9 mouse cellular contexts compared by ENCODE assay signal in genomic region chr11:101626649-101626994, GRCm38 (mm10). TPM values are rescaled to one million over a fixed set of nuclear protein-coding genes. Genes with fewer than 3 reads are reported as not detected.
DNase-seq lines count a peak whose midpoint lies in the region; ATAC-seq lines count a peak whose summit lies in the region.
"Had no signal": no experiment of that assay in that cellular context is flagged by ENCODE, and none has a peak within 500 bp of the region (broad histone marks: within the 10 kb centered on the region; RNA-seq: fewer than 3 reads in every experiment).

No protein-coding gene starts in this region.

- peak overlapping the region; percentile 69 for H3K9ac ChIP-seq in heart, embryonic 15.5 days
- H3K9ac ChIP-seq in hindbrain, embryonic 15.5 days, result peak overlapping the region; percentile 50
- peak overlapping the region; percentile 60 for H3K9ac ChIP-seq in midbrain, embryonic 13.5 days (replicated peaks)

- no peak for DNase-seq in heart, adult 8-10 months (ENCODE audit: low spot score)
- no peak for DNase-seq in frontal cortex, postnatal 36 days (ENCODE audit: low spot score in 2 of 2)
- DNase-seq in thymus, postnatal 10 days (ENCODE audit: low spot score in 2 of 2), result no peak
- DNase-seq in embryo, embryonic 11 days, result no peak

- peaks cover 9% of the 10 kb centered on the region for H3K4me1 ChIP-seq in heart, embryonic 15.5 days (replicated peaks)
- H3K4me1 ChIP-seq in brown adipose tissue, adult 24 weeks (ENCODE audit: control insufficient read depth, insufficient read depth, insufficient read length, low read length), result no peaks in the 10 kb centered on the region
- H3K4me1 ChIP-seq in hindbrain, embryonic 15.5 days (replicated peaks), result peaks cover 6% of the 10 kb centered on the region; the same call in 1 of the 2 replicates
- H3K4me1 ChIP-seq in midbrain, embryonic 13.5 days (replicated peaks), result peaks cover 16% of the 10 kb centered on the region

- H3K27me3 ChIP-seq in heart, embryonic 15.5 days, result no peaks in the 10 kb centered on the region
- H3K27me3 ChIP-seq in hindbrain, embryonic 15.5 days, result no peaks in the 10 kb centered on the region
- H3K27me3 ChIP-seq in midbrain, embryonic 13.5 days, result no peaks in the 10 kb centered on the region

- WGBS in heart, embryonic 15.5 days, result 3% methylated on average over 8 of the region's 8 CpGs
- 5% methylated on average over 8 of the region's 8 CpGs for WGBS in hindbrain, embryonic 15.5 days
- WGBS in midbrain, embryonic 13.5 days, result 5% methylated on average over 8 of the region's 8 CpGs

- H3K4me3 ChIP-seq in heart, embryonic 15.5 days, result peak overlapping the region; percentile 69
- peak overlapping the region; percentile 69 for H3K4me3 ChIP-seq in brown adipose tissue, adult 24 weeks (ENCODE audit: insufficient read depth, low read depth, low read length)
- H3K4me3 ChIP-seq in hindbrain, embryonic 15.5 days, result peak overlapping the region; percentile 50
- H3K4me3 ChIP-seq in midbrain, embryonic 13.5 days (replicated peaks), result peak overlapping the region; percentile 36

- H3K4me2 ChIP-seq in heart, embryonic 15.5 days, result peak overlapping the region; percentile 89
- H3K4me2 ChIP-seq in hindbrain, embryonic 15.5 days, result peak overlapping the region; percentile 89
- H3K4me2 ChIP-seq in midbrain, embryonic 13.5 days (replicated peaks), result peak overlapping the region; percentile 92

- no peaks in the 10 kb centered on the region; the same call in 1 of the 2 replicates for H3K36me3 ChIP-seq in heart, embryonic 15.5 days
- H3K36me3 ChIP-seq in hindbrain, embryonic 15.5 days, result no peaks in the 10 kb centered on the region
- no peaks in the 10 kb centered on the region for H3K36me3 ChIP-seq in midbrain, embryonic 13.5 days

- no peaks in the 10 kb centered on the region for H3K9me3 ChIP-seq in heart, embryonic 15.5 days (replicated peaks)
- H3K9me3 ChIP-seq in hindbrain, embryonic 15.5 days, result no peaks in the 10 kb centered on the region
- no peaks in the 10 kb centered on the region for H3K9me3 ChIP-seq in midbrain, embryonic 13.5 days

- peak overlapping the region; percentile 99 for H3K27ac ChIP-seq in heart, embryonic 15.5 days
- H3K27ac ChIP-seq in brown adipose tissue, adult 24 weeks (replicated peaks; ENCODE audit: low read depth, low read length), result peak overlapping the region; percentile 64
- peak overlapping the region; percentile 82 for H3K27ac ChIP-seq in hindbrain, embryonic 15.5 days (replicated peaks)
- peak overlapping the region; percentile 90; the same call in 1 of the 2 replicates for H3K27ac ChIP-seq in midbrain, embryonic 13.5 days

- no peak for ATAC-seq in heart, embryonic 15.5 days (replicated peaks; ENCODE audit: insufficient number of reproducible peaks, insufficient read depth, low FRiP score, low read depth)
- peak; percentile 60; the same call in 1 of the 2 replicates for ATAC-seq in hindbrain, embryonic 15.5 days (ENCODE audit: low FRiP score, low read depth)
- ATAC-seq in midbrain, embryonic 13.5 days, result peak; percentile 49

RNA-seq across cellular contexts. Expression of gene Rdm1, which starts 0.4 kb away (rescaled TPM):
- polyA plus RNA-seq in heart, embryonic 15.5 days (2015; fragmentation: Nextera tagmentation; extraction: Ambion mirVana), result 45.6 and 46.4 TPM in 2 replicates
- 10 to 100 TPM; 47.9 to 60.0 (median 55.8) TPM for total RNA-seq in heart, adult 8-10 months (2022)
- 27.0 and 33.3 TPM in 2 replicates for polyA plus RNA-seq in brown adipose tissue, adult 24 weeks (2012; ENCODE audit: insufficient read depth, insufficient read length, missing spikeins)
- 17.9 and 19.8 TPM in 2 replicates for polyA plus RNA-seq in hindbrain, embryonic 15.5 days (2015; fragmentation: Nextera tagmentation; extraction: Ambion mirVana)
- 21.7 and 24.8 TPM in 2 replicates for polyA plus RNA-seq in midbrain, embryonic 13.5 days (2015; fragmentation: Nextera tagmentation; extraction: Ambion mirVana)

RNA-seq across cellular contexts. Expression of gene Gm11634, which starts 27.6 kb away (rescaled TPM):
- not detected in 2 replicates for polyA plus RNA-seq in heart, embryonic 15.5 days (2015; fragmentation: Nextera tagmentation; extraction: Ambion mirVana)
- not detected for total RNA-seq in heart, adult 8-10 months (2022)
- polyA plus RNA-seq in brown adipose tissue, adult 24 weeks (2012; ENCODE audit: insufficient read depth, insufficient read length, missing spikeins), result not detected in 2 replicates
- polyA plus RNA-seq in hindbrain, embryonic 15.5 days (2015; fragmentation: Nextera tagmentation; extraction: Ambion mirVana), result not detected in 2 replicates
- polyA plus RNA-seq in midbrain, embryonic 13.5 days (2015; fragmentation: Nextera tagmentation; extraction: Ambion mirVana), result not detected in 2 replicates
- total RNA-seq: layer of hippocampus, postnatal 36 days had no signal

RNA-seq across cellular contexts. Expression of gene Arl4d, which starts 38.7 kb away (rescaled TPM):
- polyA plus RNA-seq in heart, embryonic 15.5 days (2015; fragmentation: Nextera tagmentation; extraction: Ambion mirVana), result 6.1 and 7.2 TPM in 2 replicates
- 10 to 100 TPM; 21.1 to 30.1 (median 27.0) TPM for total RNA-seq in heart, adult 8-10 months (2022)
- 3.5 and 3.8 TPM in 2 replicates for polyA plus RNA-seq in brown adipose tissue, adult 24 weeks (2012; ENCODE audit: insufficient read depth, insufficient read length, missing spikeins)
- polyA plus RNA-seq in hindbrain, embryonic 15.5 days (2015; fragmentation: Nextera tagmentation; extraction: Ambion mirVana), result 5.6 and 7.6 TPM in 2 replicates
- polyA plus RNA-seq in midbrain, embryonic 13.5 days (2015; fragmentation: Nextera tagmentation; extraction: Ambion mirVana), result 5.1 and 8.4 TPM in 2 replicates

RNA-seq across cellular contexts. Expression of gene Tmem106a, which starts 44.6 kb away (rescaled TPM):
- 4.8 and 6.8 TPM in 2 replicates for polyA plus RNA-seq in heart, embryonic 15.5 days (2015; fragmentation: Nextera tagmentation; extraction: Ambion mirVana)
- 1 to 10 TPM; 3.8 to 6.8 (median 4.1) TPM for total RNA-seq in heart, adult 8-10 months (2022)
- 31.8 and 39.5 TPM in 2 replicates for polyA plus RNA-seq in brown adipose tissue, adult 24 weeks (2012; ENCODE audit: insufficient read depth, insufficient read length, missing spikeins)
- polyA plus RNA-seq in hindbrain, embryonic 15.5 days (2015; fragmentation: Nextera tagmentation; extraction: Ambion mirVana), result 5.0 and 5.3 TPM in 2 replicates
- 2.1 and 2.7 TPM in 2 replicates for polyA plus RNA-seq in midbrain, embryonic 13.5 days (2015; fragmentation: Nextera tagmentation; extraction: Ambion mirVana)
